Mouse (Mus musculus) C2C12 (cell line): ENCODE data around the gene Cep41.

Experiments
- CTCF ChIP-seq: IDR thresholded peaks from one replicate; pipeline ENCODE4 v1.5.1; 2011; ENCODE audit not compliant: control insufficient read depth, insufficient read depth, insufficient read length
- USF1 ChIP-seq: IDR thresholded peaks from one replicate; pipeline ENCODE4 v1.6.1; 2011; ENCODE audit warnings: low read depth, mild to moderate bottlenecking, control low read depth, moderate library complexity

GRCm38 (mm10) chr6:30620994-30621393 is 72.6 kb downstream of the Cep41 start:
- no peak for TF ChIP-seq CTCF
- TF ChIP-seq USF1 = no peak
